Mouse (Mus musculus) G1E (cell line): ENCODE data around the gene Gdf1.

Source experiments
- CTCF ChIP-seq: IDR thresholded peaks from 2 replicates; pipeline ENCODE4 v1.5.1; 2012; ENCODE audit warnings: low read depth, low read length, inconsistent platforms, mixed read lengths
- GATA1 ChIP-seq: IDR thresholded peaks from 2 replicates; pipeline ENCODE4 v1.6.1; 2012; ENCODE audit warnings: borderline replicate concordance, low read length, inconsistent platforms, mixed read lengths

GRCm38 (mm10) chr8:70284421-70284820 is 45.2 kb upstream of the Gdf1 start:
- TF ChIP-seq GATA1 (no peak), CTCF (no peak)
